Mouse (Mus musculus): ENCODE results near the gene Hist1h2bf.

Gene Hist1h2bf

DNA sequence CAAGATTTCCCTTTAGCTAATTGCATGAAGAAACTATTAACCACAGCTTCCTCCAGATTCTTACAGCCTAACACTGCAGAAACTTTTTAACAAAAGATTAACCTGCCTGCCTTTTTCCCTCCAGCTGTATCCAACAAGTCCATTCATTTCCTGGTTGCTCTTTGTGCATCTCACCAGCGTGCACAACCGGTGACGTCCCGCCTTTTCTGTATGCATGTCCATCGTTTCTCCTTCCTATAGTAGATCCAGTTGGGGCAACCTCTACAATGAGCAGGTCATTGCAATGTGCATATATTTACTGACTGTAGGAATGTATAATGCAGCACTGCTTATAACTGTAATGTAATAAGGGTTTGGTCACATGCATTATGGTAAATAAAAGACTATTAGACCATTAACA is 50.0 kb downstream of the Hist1h2bf start:
- no peak for DNase-seq
